Mouse (Mus musculus): ENCODE measurements around the gene Adra2b. TPM values are rescaled to one million over a fixed set of nuclear protein-coding genes. Genes with fewer than 3 reads are reported as not detected.

Adra2b gene
- total RNA-seq, 1 experiment from 2014 or later: 0.45 TPM

DNA sequence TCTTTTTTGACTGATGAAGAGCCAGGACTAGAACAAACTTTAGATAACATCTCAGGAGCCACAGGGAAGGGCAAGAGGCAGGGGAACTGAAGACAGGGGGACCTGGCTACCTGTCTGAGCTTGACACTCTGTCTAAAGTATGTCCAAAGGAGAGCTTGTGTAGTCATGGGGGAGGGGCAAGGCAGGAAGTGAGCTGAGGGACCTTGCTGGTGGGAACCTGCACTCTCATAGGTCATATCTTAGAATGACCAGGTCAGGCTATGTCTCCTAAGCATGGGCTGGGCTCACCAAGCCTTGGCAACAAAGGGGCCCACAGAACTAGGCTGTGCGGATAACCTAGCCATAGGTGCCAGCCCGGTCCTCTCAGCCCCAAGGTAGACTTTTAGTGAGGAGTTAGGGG is 9.1 kb downstream of the Adra2b start:
- ATAC-seq (replicated peaks in 1 of 2; ENCODE audit: insufficient read depth in 1 of 2, low FRiP score in 2 of 2, low TSS enrichment in 1 of 2, low read depth in 1 of 2, poor library complexity in 2 of 2, severe bottlenecking in 2 of 2): no peak

DNA sequence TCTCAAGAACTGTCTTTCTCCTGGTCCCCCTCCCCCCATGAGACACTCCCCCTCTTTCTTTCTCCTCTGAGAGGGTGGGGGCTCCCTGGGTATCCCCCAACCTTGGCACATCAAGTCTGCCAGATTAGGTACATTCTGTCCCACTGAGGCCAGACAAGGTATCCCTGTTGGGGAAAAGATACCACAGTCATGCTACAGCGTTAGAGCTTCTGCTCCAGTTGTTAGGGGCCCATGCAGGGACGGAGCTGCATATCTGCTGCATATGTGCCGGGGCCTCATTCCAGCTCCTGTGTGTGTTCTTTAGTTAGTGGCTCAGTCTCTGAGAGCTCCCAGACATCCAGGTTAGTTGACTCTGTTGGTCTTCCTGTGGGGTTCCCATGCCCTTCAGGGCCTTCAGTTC is 11.1 kb downstream of the Adra2b start:
- ATAC-seq (replicated peaks in 1 of 2; ENCODE audit: insufficient read depth in 1 of 2, low FRiP score in 2 of 2, low TSS enrichment in 1 of 2, low read depth in 1 of 2, poor library complexity in 2 of 2, severe bottlenecking in 2 of 2): no peak

DNA sequence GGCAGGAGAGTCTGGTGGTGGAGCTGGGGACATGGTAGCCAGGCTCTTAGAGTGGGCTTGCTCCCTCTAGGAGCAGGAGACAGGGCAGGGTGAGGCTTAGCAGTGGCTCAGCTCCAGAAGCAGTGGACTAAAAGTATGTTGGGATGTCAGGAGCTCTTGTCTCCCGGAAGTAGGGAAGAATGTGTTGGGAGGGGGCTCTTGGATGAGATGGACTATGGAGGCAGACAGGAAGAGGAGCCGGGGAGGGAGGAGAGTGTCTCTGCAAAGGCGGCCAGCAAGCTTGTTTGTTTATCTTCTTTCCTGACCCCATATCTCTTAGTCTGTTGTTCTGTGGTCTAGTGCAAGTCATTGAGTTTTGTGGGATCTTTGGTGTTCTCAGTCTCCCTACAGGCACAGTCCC is 12.1 kb downstream of the Adra2b start:
- no peak for ATAC-seq (replicated peaks in 1 of 2; ENCODE audit: insufficient read depth in 1 of 2, low FRiP score in 2 of 2, low TSS enrichment in 1 of 2, low read depth in 1 of 2, poor library complexity in 2 of 2, severe bottlenecking in 2 of 2)

DNA sequence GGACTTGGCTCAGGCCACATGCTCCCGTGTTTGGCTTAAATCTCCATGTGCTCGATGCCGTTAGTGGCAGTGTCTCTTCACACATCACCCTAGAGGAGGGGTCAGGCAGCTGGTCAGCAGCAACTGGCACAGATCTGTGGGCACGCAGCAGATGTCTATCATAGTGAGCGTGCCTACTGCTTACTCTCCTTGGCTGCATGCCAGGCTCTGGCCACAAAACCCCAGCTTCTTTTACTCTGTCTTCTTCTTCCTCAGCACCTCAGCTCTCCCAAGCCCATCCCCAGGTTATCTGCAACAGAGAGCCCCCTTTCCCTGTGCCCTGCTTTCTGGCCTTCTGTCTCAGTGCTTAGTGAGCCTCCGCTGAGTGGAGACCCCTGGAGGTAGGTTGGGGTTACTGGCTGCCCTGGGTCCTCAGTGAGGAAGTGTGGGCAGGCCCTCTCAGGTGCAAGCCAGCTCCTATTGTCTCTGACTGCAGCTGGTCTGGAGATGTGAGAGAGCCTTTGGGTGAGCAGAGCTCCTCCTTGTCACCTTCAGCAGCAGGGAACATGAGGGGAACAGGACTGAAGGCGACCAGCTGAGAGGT is 12.8 kb downstream of the Adra2b start:
- peak; percentile 58 to 74; a peak in 3 of 4 replicates for ATAC-seq (replicated peaks in 1 of 2; ENCODE audit: insufficient read depth in 1 of 2, low FRiP score in 2 of 2, low TSS enrichment in 1 of 2, low read depth in 1 of 2, poor library complexity in 2 of 2, severe bottlenecking in 2 of 2)

DNA sequence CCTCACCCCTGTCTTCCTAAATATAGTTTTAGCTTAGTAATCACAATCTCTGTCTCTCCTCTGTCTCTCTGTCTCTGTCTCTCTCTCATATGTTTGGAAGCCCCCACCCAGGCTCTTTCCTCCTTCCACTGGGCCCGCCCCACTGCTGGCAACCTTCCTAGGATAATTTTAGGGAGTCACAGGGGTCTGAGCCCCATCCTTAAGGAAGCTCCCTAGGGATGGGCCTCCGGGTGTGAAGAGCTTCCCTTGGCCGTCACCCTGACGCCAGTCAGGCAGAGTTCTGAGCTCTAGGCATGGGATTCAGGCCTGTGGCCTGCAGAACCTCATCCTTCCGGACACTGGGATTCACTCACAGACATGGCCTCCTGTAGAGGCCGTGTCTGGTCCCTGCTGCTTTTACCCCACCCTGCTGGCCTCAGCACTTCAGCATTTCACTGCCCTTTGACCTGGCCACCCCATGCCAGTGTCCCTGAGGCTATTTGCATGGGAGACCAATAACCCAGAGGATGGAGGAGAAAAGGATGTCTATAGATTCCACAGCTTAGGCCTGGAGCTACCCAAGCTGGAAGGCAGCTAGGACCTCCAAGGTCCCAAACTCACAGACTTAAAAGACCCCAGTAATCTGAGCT is 13.5 kb downstream of the Adra2b start:
- ATAC-seq (replicated peaks in 1 of 2; ENCODE audit: insufficient read depth in 1 of 2, low FRiP score in 2 of 2, low TSS enrichment in 1 of 2, low read depth in 1 of 2, poor library complexity in 2 of 2, severe bottlenecking in 2 of 2): no peak

DNA sequence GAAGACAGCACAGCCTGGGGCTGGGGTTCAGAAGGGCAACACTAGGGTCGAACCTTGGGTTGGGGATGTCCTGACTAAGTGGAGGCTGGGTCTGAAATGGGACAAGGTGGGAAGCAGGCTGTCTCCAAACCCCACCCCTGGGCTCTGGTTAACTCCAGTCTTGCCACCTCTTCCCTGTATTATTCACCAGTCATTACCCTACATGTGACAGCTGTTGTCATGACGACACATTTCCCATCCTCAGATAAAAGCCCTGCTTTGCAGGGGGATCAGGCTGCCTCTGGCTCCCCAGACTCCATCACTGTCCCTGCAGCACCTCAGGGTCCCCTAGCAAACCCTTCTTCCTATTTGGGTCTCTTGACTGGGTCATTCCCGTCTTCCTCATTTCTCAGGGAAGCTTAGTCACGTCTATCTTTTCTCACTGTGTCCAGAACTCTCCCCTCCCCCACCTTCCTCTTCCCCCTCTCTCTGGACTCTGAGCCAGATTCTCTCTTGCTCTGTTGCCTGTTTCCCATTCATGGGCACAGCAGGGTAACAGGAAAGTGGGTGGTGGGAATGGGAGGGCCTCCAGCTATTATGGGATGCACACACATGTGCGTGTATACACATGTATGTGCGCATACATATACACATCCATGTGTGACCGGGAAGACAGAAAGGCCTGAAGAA is 15.1 kb downstream of the Adra2b start:
- no peak for ATAC-seq (replicated peaks in 1 of 2; ENCODE audit: insufficient read depth in 1 of 2, low FRiP score in 2 of 2, low TSS enrichment in 1 of 2, low read depth in 1 of 2, poor library complexity in 2 of 2, severe bottlenecking in 2 of 2)

DNA sequence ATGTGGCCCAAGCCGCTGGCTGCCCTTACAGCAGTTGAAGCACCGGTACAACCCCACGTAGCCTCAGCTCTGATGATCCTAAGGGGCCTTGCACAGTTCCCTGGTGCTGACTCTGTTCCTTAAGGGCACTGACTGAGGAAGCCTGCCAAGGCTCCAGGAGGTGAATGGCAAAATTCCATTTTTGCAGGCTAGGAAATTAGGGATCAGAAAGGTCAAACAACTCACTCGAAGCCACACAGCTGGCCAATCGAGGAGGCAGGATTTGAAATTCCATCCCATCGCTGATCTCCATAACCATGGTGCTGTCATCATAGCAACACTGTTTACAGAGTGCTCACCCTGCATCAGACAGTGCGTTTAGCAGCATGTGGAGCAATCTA is 15.6 kb downstream of the Adra2b start:
- no peak for ATAC-seq (replicated peaks in 1 of 2; ENCODE audit: insufficient read depth in 1 of 2, low FRiP score in 2 of 2, low TSS enrichment in 1 of 2, low read depth in 1 of 2, poor library complexity in 2 of 2, severe bottlenecking in 2 of 2)

DNA sequence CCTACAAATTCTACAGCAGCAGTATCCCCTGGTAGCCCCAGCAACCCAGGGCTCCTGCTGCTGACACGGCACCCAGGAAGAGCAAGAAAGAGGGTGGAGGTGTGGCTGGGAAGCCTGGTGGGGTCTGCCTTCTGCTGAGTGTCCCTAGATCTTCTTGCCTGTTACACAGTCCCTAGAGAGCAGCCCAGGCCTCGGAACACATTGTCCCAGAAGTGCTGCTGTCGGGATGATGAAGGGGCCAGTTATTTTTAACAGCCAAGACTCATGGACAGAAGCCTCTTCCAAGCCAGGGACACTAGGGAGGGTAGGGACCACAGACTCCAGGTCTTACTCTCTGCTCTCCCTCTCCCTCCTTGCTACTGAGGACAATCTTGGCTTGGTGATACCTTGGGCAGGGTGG is 16.2 kb downstream of the Adra2b start:
- no peak for ATAC-seq (replicated peaks in 1 of 2; ENCODE audit: insufficient read depth in 1 of 2, low FRiP score in 2 of 2, low TSS enrichment in 1 of 2, low read depth in 1 of 2, poor library complexity in 2 of 2, severe bottlenecking in 2 of 2)

DNA sequence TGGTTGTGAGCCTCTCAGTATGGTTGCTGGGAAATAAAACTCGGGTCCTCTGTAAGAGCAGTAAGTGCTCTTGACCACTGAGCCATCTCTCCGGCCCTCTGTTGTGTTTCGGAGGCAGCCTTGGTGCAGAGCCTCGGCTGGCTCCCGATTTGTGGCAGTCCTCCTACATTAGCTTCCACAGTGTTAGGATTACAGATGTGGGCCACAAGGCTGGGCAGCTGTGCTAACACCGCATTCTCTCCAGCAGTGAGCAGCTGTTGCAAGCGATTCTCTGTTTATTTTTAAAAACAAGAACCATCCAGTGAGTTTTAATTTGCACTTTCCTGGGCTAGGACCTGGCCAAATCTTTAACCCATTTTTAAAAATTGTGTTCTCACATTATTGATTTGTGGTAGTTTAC is 20.9 kb downstream of the Adra2b start:
- ATAC-seq (replicated peaks in 1 of 2; ENCODE audit: insufficient read depth in 1 of 2, low FRiP score in 2 of 2, low TSS enrichment in 1 of 2, low read depth in 1 of 2, poor library complexity in 2 of 2, severe bottlenecking in 2 of 2): no peak

DNA sequence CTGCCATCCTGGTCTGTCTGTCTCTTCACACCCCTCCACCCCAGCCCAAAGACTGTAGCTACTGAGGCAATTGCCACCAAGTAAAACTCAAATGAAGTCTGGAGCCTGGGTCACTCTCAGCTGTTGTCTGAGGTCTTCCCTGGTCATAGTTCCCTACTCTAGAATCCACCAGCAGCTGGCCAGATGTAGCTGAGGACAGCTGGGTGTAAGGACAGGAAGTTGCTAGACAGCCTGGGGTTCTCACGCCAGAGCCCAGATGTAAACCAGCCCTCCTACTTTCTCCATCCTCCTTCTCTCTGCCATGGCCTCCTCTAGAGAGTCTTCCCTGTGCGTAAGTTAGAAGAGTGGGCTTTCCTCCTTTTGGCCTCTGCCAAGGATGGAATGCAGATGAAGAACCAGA is 24.5 kb downstream of the Adra2b start:
- no peak for ATAC-seq (replicated peaks in 1 of 2; ENCODE audit: insufficient read depth in 1 of 2, low FRiP score in 2 of 2, low TSS enrichment in 1 of 2, low read depth in 1 of 2, poor library complexity in 2 of 2, severe bottlenecking in 2 of 2)

DNA sequence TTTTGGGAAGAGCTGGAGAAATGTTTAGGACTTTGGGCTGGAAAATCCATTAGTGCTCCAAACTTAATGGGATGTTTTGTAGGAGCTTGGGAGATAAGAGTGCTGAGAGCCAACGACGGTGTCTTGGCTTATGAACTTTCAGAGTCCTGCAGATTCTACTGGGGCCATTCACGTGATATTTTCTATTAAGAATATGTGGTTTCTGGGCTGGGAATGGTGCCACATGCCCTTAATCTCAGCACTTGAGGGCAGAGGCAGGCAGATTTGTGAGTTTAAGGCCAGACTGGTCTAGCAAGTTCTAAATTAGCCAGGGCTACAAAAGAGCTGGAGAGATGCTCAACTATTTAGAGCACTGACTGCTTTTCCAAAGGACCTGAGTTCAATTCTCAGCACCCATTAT is 27.3 kb downstream of the Adra2b start:
- ATAC-seq (replicated peaks in 1 of 2; ENCODE audit: insufficient read depth in 1 of 2, low FRiP score in 2 of 2, low TSS enrichment in 1 of 2, low read depth in 1 of 2, poor library complexity in 2 of 2, severe bottlenecking in 2 of 2): no peak

DNA sequence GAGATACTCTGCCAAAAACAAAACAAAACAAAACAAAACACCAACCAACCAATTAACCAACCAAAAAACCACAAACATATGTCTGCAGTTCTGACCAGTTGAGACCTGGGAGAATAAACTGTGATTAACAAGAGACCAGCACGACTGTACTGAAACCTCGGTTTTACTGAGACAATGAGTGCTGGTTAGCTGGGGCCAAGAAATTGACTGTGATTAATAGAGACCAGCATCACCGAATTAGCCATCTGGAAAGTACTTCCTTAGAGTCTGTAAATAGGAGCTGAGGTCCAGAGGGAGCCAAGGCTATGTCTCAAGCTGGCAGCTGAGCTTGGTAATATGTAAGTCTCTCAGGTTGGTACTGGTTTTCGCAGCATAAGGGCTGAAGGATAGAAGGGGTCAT is 27.8 kb downstream of the Adra2b start:
- ATAC-seq (replicated peaks in 1 of 2; ENCODE audit: insufficient read depth in 1 of 2, low FRiP score in 2 of 2, low TSS enrichment in 1 of 2, low read depth in 1 of 2, poor library complexity in 2 of 2, severe bottlenecking in 2 of 2): no peak

DNA sequence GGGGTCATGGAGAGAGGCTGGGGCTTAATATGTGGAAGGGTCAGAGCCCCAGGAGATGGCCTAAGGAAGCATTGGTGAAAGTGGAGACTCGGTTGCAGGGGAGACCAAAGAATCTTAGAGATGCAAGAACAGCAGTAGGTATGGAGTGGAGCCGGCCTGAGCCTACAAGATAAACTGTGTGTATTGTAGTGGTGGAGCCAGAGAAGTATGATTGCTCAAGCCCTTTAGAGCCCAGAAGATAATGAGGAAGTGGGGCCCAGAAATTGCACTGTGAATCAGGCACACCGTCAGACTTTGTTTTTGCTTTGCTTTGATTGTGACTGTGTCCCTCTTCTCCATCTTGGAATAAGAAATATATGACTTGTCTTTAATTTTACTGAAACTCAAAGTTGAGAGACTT is 28.3 kb downstream of the Adra2b start:
- ATAC-seq (replicated peaks in 1 of 2; ENCODE audit: insufficient read depth in 1 of 2, low FRiP score in 2 of 2, low TSS enrichment in 1 of 2, low read depth in 1 of 2, poor library complexity in 2 of 2, severe bottlenecking in 2 of 2): no peak

DNA sequence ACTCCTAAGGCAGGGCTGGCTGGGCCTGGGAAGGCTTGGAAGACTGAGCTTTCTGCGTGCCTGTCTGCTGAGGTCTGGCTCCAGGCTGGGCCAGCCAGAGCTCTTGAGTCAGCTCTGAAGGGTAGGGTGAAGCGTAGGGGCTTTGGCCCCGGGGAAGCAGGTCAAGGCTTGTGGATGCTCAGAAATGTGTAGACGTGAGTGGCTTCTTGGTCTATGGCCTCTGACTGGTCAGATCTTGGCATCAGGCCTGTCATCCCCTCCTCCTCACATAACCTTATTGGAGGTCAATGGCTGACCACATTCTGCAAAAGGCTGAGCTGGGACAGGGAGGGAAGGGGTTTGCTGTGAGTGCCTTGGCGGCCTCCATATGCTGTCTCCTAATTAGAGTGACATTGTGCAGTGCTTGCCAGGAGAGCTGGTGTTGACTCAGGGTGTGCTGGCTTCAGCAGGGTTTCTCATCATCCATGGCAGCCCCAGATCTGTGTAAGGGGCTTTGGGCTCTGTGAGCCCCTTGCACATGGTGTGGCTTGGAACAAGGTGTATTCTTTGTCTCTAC is 31.7 kb downstream of the Adra2b start:
- ATAC-seq (replicated peaks in 1 of 2; ENCODE audit: insufficient read depth in 1 of 2, low FRiP score in 2 of 2, low TSS enrichment in 1 of 2, low read depth in 1 of 2, poor library complexity in 2 of 2, severe bottlenecking in 2 of 2): no peak

DNA sequence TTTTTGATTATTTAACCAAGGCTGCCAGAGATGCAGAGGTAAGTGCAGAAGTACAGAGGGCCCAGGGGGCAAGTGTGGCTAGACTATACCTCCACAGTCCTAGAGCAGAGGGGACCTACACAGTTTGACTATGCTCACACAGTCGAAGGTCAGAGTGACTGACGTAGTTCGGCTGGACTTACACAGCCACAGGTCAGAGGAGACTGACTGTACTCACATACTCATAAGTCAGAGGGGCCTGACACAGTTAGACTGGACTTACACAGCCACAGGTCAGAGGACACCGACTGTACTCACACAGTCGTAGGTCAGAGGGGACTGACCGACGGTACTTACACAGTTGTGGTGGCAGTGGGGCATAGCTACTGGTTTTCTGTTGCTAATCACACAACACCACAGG is 35.7 kb downstream of the Adra2b start:
- no peak for ATAC-seq (replicated peaks in 1 of 2; ENCODE audit: insufficient read depth in 1 of 2, low FRiP score in 2 of 2, low TSS enrichment in 1 of 2, low read depth in 1 of 2, poor library complexity in 2 of 2, severe bottlenecking in 2 of 2)

DNA sequence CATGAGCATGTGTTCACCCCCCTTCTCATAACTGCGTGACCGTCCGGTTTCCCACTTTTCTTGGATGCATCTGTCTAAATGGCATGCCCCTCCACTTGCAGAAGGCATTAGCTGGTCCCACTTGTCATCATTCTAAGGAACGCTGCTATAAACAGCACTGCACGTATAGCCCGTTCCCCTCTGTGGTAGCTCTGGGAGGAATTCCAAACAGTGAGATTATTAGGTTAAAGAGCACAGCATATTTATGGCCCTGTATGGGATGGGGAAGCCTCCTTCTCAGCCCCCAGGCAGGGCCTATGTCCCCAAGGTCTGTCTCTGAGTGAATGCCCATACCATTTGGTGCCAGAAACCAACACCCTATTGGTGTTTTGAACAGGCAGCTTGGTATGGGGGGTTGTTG is 48.1 kb downstream of the Adra2b start:
- ATAC-seq (replicated peaks in 1 of 2; ENCODE audit: insufficient read depth in 1 of 2, low FRiP score in 2 of 2, low TSS enrichment in 1 of 2, low read depth in 1 of 2, poor library complexity in 2 of 2, severe bottlenecking in 2 of 2): no peak

DNA sequence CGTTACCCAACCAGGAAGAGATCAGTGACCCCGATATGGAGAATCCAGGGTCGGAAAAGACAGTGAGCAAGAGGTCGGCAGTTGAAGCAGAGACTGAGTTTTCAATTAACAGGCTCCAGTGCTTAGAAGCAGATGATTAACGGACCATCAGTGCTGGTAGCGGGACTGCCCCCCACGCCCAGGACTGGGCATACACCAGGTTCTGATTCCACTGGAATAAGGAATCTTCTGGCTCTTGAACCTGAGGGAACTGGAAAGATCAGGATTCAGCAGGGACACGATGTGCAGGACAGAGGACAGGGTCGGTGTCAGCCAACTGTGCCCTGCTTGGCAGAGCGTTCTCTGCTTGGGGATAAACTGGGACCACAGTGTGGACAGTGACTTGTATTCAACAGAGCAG is 52.8 kb downstream of the Adra2b start:
- ATAC-seq (replicated peaks in 1 of 2; ENCODE audit: insufficient read depth in 1 of 2, low FRiP score in 2 of 2, low TSS enrichment in 1 of 2, low read depth in 1 of 2, poor library complexity in 2 of 2, severe bottlenecking in 2 of 2): no peak

DNA sequence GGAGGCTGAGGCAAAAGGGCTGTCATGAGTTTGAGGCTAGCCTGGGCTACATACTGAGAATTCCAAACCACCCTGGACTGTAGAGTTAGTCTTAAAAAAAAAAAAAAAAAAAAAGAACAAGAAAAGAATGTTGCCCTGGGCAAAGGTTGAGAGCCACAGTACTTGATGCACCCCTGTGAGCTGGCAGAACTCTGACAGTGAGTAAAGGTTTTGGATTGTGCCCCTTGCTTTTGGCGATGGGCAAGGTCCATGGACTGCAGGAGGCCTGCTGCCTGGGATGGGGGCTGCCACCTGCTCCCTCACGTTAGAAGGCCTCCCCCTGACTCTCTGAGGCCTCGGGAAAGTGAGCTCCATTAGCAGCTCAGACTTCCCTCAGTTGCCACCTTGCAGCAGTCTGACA is 53.7 kb downstream of the Adra2b start:
- ATAC-seq (replicated peaks in 1 of 2; ENCODE audit: insufficient read depth in 1 of 2, low FRiP score in 2 of 2, low TSS enrichment in 1 of 2, low read depth in 1 of 2, poor library complexity in 2 of 2, severe bottlenecking in 2 of 2): no peak

Data from hematopoietic stem cell, adult 5-6 weeks (primary cell).